Mouse (Mus musculus) spleen, adult 2 months (tissue): Measurements from ENCODE around the gene Nyap1. TPM values are rescaled to one million over a fixed set of nuclear protein-coding genes. Genes with fewer than 3 reads are reported as not detected.

Experiments used
- DNase-seq, 2 experiments: peaks; one replicate each; pipeline versions ENCODE4 v3.0.0 to v3.0.0-alpha.2; 2012 to 2021; ENCODE audit warnings: low spot score in 2 of 2, low read depth in 1 of 2
- H3K27ac ChIP-seq: fragments of 200-500 bp; 2 replicates; pipeline ENCODE4 v1.5.1; 2012; ENCODE audit warnings: low read length, inconsistent platforms; ENCODE audit not compliant: insufficient read depth
- H3K27me3 ChIP-seq: fragments of 200-500 bp; 2 replicates; pipeline ENCODE4 v1.6.1; 2012; ENCODE audit warnings: mild to moderate bottlenecking, moderate library complexity, low read length, inconsistent platforms; ENCODE audit not compliant: control insufficient read depth, insufficient read depth
- H3K36me3 ChIP-seq: fragments of 200-500 bp; 2 replicates; pipeline ENCODE4 v1.6.1; 2012; ENCODE audit warnings: mild to moderate bottlenecking, low read length, inconsistent platforms; ENCODE audit not compliant: control insufficient read depth, insufficient read depth
- H3K4me1 ChIP-seq: fragments of 200-500 bp; 2 replicates; pipeline ENCODE4 v1.6.1; 2011; ENCODE audit warnings: inconsistent platforms; ENCODE audit not compliant: control insufficient read depth, insufficient read depth, insufficient read length
- H3K4me3 ChIP-seq: fragments of 200-500 bp; 2 replicates; pipeline ENCODE4 v1.5.1; 2011; ENCODE audit warnings: mild to moderate bottlenecking, inconsistent platforms; ENCODE audit not compliant: insufficient read depth, insufficient read length; ENCODE audit errors: extremely low read depth
- CTCF ChIP-seq: fragments of 200-500 bp; IDR thresholded peaks from 2 replicates; pipeline ENCODE4 v1.5.1; 2011; ENCODE audit warnings: mild to moderate bottlenecking, inconsistent platforms; ENCODE audit not compliant: insufficient read depth, insufficient read length, insufficient replicate concordance; ENCODE audit errors: extremely low read depth
- POLR2A ChIP-seq: fragments of 200-500 bp; IDR thresholded peaks from 2 replicates; pipeline ENCODE4 v1.6.1; 2011; ENCODE audit warnings: low read depth, low read length, inconsistent platforms
- WGBS: fragments of 180-500 bp; shearing (Covaris S2); methylation state at CpG from one replicate; pipeline ENCODE4 v1.1.7; 2018; 5-methylcytosine and 5-hydroxymethylcytosine counted together
- polyA plus RNA-seq: library from polyadenylated mRNA; depleted of rRNA; stranded (reverse); fragments of >200 nt; gene quantifications from 2 replicates; pipeline ENCODE4 v1.2.3, GENCODE M21; 2012

Gene Nyap1
- polyA plus RNA-seq, 1 experiment, result 1.2 TPM

GRCm38 (mm10) chr5:137785164-137786031 is 44.0 kb upstream of the Nyap1 start:
- H3K36me3 ChIP-seq, result peaks cover 22% of the 10 kb centered on the region
- H3K4me1 ChIP-seq, result peaks cover 17% of the 10 kb centered on the region
- H3K27me3 ChIP-seq, result no peaks in the 10 kb centered on the region
- 2% methylated on average over 57 of the region's 62 CpGs for WGBS
- H3K27ac ChIP-seq, result peak overlapping the region; percentile 97
- peak in 1 of 2 experiments; percentile 48 for DNase-seq
- TF ChIP-seq CTCF, result no peak
- no peak for TF ChIP-seq POLR2A
- peak overlapping the region; percentile 80 for H3K4me3 ChIP-seq

DNA sequence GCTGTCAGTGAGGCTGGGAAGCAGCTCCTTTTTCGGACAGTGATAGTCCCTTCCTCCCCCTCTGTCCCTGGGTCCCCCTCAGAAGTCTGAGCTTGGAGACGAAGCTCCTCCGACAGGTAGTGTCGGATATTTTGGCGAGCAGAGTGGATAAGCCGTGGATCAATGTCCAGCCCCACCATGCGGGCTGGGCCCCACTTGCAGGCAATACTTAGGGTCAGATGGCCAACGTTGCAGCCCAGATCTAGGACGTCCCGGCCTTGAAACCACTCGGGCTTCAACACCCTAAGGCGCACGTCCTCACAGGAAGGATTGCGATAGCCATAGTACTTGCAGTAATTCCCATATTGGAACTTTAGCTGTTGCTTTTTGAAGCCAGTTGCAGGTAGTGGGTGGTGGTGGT is 43.1 kb upstream of the Nyap1 start:
- DNase-seq, result no peak
- Histone ChIP-seq H3K4me1 (peaks cover 17% of the 10 kb centered on the region), H3K27me3 (no peaks in the 10 kb centered on the region), H3K36me3 (peaks cover 22% of the 10 kb centered on the region), H3K27ac (no peak overlapping the region), H3K4me3 (no peak overlapping the region)
- no peak for TF ChIP-seq CTCF
- no peak for TF ChIP-seq POLR2A
- WGBS, result 84% methylated on average over 14 of the region's 14 CpGs

DNA sequence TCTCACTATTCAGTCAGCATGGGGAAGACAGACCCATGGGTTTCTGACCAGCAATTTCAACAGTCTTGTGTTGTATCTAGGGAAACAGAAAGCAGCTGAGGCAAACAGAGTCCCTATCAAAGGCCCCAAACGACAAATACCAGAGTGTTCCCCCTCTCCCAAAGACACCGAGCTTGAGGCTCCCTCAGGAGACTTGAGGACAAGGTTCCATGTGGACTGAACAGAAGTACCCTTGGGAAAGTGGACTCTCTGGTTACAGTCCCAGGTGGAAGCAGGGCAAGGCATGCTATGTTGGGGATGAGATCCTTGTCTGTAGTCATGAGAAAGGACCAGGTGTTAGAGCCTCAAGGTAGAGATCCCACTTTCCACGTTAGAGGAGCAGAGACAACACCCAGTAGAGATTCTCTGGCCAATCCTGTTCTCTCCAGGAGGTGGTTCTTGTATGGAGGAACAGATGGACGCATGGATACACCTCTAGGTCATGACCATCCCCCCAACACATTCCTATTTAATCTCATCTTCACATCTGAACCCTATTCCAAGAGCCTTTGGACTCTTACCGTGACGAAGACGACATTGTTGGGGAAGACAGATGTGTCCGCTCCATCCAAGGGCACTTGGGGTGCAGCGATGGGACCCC is 42.6 kb upstream of the Nyap1 start:
- WGBS, result 75% methylated on average over 9 of the region's 9 CpGs
- peaks cover 22% of the 10 kb centered on the region for H3K36me3 ChIP-seq
- no peak overlapping the region for H3K27ac ChIP-seq
- no peaks in the 10 kb centered on the region for H3K27me3 ChIP-seq
- no peak for DNase-seq
- TF ChIP-seq POLR2A, result no peak
- no peak for TF ChIP-seq CTCF
- H3K4me3 ChIP-seq, result no peak overlapping the region
- peaks cover 17% of the 10 kb centered on the region for H3K4me1 ChIP-seq

GRCm38 (mm10) chr5:137782776-137783522 is 41.5 kb upstream of the Nyap1 start:
- H3K27ac ChIP-seq, result no peak overlapping the region
- H3K4me1 ChIP-seq, result peaks cover 19% of the 10 kb centered on the region
- TF ChIP-seq POLR2A, result no peak
- TF ChIP-seq CTCF, result no peak
- no peaks in the 10 kb centered on the region for H3K27me3 ChIP-seq
- peaks cover 22% of the 10 kb centered on the region for H3K36me3 ChIP-seq
- DNase-seq, result no peak
- H3K4me3 ChIP-seq, result no peak overlapping the region
- 78% methylated on average over 13 of the region's 13 CpGs for WGBS

DNA sequence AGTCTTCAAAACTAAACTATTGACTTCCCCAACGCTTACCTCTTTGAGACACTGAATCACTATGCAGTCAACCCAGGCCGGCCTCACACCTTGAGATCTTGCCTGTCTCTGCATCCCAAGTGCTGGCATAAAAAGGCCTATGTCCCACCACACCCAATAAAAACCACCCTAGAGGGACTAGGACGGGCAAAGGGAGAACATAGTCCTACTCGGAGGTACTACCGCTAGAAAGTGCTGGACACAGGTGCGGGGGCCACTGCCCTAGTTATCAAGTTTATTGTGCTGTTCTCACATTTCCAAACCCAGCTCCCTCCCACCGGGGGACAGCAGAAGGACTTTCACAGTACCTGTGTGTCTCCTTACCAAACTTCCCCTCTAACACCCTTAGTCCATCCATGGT is 40.3 kb upstream of the Nyap1 start:
- WGBS, result 91% methylated on average over 7 of the region's 7 CpGs
- no peak overlapping the region for H3K27ac ChIP-seq
- H3K27me3 ChIP-seq, result no peaks in the 10 kb centered on the region
- no peak for DNase-seq
- no peak overlapping the region for H3K4me3 ChIP-seq
- peaks cover 22% of the 10 kb centered on the region for H3K36me3 ChIP-seq
- TF ChIP-seq POLR2A (no peak), CTCF (no peak)
- H3K4me1 ChIP-seq, result peaks cover 22% of the 10 kb centered on the region

GRCm38 (mm10) chr5:137779053-137779933 is 37.9 kb upstream of the Nyap1 start:
- peaks cover 16% of the 10 kb centered on the region for H3K4me1 ChIP-seq

More at GRCm38 (mm10) chr5:137779053-137779933, 37.9 kb upstream of the Nyap1 start:
- no peak for DNase-seq
- Histone ChIP-seq H3K4me3 (peak overlapping the region; percentile 71), H3K27me3 (no peaks in the 10 kb centered on the region), H3K27ac (peak overlapping the region; percentile 73), H3K36me3 (peaks cover 21% of the 10 kb centered on the region)
- WGBS, result under 1% methylated on average over 80 of the region's 83 CpGs
- TF ChIP-seq POLR2A, result no peak
- no peak for TF ChIP-seq CTCF
